Mouse (Mus musculus) lung, adult 2 months (tissue): ENCODE results near the gene Plxdc2. TPM values are rescaled to one million over a fixed set of nuclear protein-coding genes. Genes with fewer than 3 reads are reported as not detected.

ENCODE experiments used
- DNase-seq: peaks from one replicate; pipeline ENCODE4 v3.0.0; 2022
- H3K4me1 ChIP-seq: fragments of 200-500 bp; 2 replicates; pipeline ENCODE4 v1.6.1; 2011; ENCODE audit warnings: low read length; ENCODE audit not compliant: control insufficient read depth, insufficient read depth
- H3K4me3 ChIP-seq: fragments of 200-500 bp; replicated peaks from 2 replicates; pipeline ENCODE3; 2011; ENCODE audit warnings: low read depth, mild to moderate bottlenecking, control low read depth, low read length; ENCODE audit errors: extremely low read depth
- CTCF ChIP-seq: fragments of 200-500 bp; IDR thresholded peaks from 2 replicates; pipeline ENCODE4 v1.5.1; 2011; ENCODE audit warnings: mild to moderate bottlenecking, low read length, control low read depth; ENCODE audit not compliant: insufficient read depth
- POLR2A ChIP-seq: fragments of 200-500 bp; IDR thresholded peaks from 2 replicates; pipeline ENCODE4 v1.6.1; 2011; ENCODE audit warnings: low read depth, mild to moderate bottlenecking, control low read depth, low read length, borderline replicate concordance; ENCODE audit errors: extremely low read depth
- WGBS: fragments of 180-500 bp; shearing (Covaris S2); methylation state at CpG from one replicate; pipeline ENCODE4 v1.1.7; 2018; 5-methylcytosine and 5-hydroxymethylcytosine counted together
- polyA plus RNA-seq: library from polyadenylated mRNA; depleted of rRNA; stranded (reverse); fragments of >200 nt; gene quantifications from 2 replicates; pipeline ENCODE4 v1.2.3, GENCODE M21; 2012

Plxdc2 gene
- polyA plus RNA-seq, 1 experiment, result 49.6 TPM

DNA sequence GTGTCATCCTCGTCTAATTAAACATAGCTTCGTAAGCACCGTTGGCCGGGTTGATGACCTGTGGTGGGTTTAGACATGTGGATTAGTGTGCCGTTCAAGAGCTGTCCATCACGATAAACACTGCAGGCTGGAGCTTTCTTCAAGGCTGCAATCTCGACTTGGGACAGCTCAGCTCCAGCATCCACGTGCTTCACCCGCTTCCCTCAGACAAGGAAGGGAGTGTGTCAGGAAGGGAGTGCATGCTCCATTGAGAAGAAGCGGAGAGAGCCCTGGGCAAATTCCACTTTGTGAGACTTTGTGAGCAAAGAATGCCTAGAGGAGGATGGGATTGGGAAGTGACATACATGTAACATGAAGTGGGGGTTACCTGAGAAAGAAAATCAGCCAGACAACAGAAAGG is 42.8 kb downstream of the Plxdc2 start:
- no peak for DNase-seq
- WGBS, result 67% methylated on average over 10 of the region's 10 CpGs
- H3K4me3 ChIP-seq, result no peak overlapping the region
- TF ChIP-seq CTCF, result no peak
- no peak for TF ChIP-seq POLR2A
- no peaks in the 10 kb centered on the region for H3K4me1 ChIP-seq

DNA sequence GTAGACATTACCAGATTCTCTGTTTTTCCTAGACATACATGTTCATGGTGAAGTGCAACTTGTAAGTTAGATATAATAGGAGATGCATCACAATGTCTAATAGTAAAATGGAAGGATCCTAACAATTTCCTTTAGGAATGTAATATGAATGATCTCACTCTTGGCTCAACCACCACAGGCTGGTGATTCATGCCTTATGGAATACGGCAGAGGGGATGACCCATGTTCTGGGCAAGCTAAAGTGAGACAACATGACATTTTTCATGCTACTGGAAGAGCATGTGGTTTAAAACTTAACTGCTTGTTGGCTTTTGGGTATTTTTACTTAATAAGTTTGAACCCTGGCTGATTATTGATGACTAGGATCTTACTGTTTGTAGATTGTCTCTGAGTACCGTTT is 50.4 kb downstream of the Plxdc2 start:
- no peak for TF ChIP-seq POLR2A
- TF ChIP-seq CTCF, result no peak
- WGBS, result 53% methylated on average over 2 of the region's 2 CpGs
- H3K4me1 ChIP-seq, result no peaks in the 10 kb centered on the region
- H3K4me3 ChIP-seq, result no peak overlapping the region
- DNase-seq, result no peak

GRCm38 (mm10) chr2:16414340-16414976 is 58.4 kb downstream of the Plxdc2 start:
- Histone ChIP-seq H3K4me3 (no peak overlapping the region), H3K4me1 (no peaks in the 10 kb centered on the region)
- no peak for DNase-seq
- TF ChIP-seq CTCF, result no peak
- TF ChIP-seq POLR2A, result no peak
- 17% methylated on average over 3 of the region's 3 CpGs for WGBS

- WGBS, result 81% methylated on average over 5 of the region's 5 CpGs
- DNase-seq, result no peak
- no peak for TF ChIP-seq POLR2A
- no peak for TF ChIP-seq CTCF
- no peaks in the 10 kb centered on the region for H3K4me1 ChIP-seq
- no peak overlapping the region for H3K4me3 ChIP-seq
Observed at GRCm38 (mm10) chr2:16439030-16439429, 82.9 kb downstream of the Plxdc2 start.

- Histone ChIP-seq H3K4me3 (no peak overlapping the region), H3K4me1 (no peaks in the 10 kb centered on the region)
- no peak for DNase-seq
- no peak for TF ChIP-seq POLR2A
- TF ChIP-seq CTCF, result no peak
- 36% methylated on average over 2 of the region's 2 CpGs for WGBS
Observed at GRCm38 (mm10) chr2:16442643-16443042, 86.5 kb downstream of the Plxdc2 start.

GRCm38 (mm10) chr2:16447936-16448335 is 91.8 kb downstream of the Plxdc2 start:
- no peak for TF ChIP-seq CTCF
- TF ChIP-seq POLR2A, result no peak
- H3K4me3 ChIP-seq, result no peak overlapping the region
- 72% methylated on average over 4 of the region's 4 CpGs for WGBS
- H3K4me1 ChIP-seq, result no peaks in the 10 kb centered on the region; the same call in 1 of the 2 replicates
- DNase-seq, result no peak

DNA sequence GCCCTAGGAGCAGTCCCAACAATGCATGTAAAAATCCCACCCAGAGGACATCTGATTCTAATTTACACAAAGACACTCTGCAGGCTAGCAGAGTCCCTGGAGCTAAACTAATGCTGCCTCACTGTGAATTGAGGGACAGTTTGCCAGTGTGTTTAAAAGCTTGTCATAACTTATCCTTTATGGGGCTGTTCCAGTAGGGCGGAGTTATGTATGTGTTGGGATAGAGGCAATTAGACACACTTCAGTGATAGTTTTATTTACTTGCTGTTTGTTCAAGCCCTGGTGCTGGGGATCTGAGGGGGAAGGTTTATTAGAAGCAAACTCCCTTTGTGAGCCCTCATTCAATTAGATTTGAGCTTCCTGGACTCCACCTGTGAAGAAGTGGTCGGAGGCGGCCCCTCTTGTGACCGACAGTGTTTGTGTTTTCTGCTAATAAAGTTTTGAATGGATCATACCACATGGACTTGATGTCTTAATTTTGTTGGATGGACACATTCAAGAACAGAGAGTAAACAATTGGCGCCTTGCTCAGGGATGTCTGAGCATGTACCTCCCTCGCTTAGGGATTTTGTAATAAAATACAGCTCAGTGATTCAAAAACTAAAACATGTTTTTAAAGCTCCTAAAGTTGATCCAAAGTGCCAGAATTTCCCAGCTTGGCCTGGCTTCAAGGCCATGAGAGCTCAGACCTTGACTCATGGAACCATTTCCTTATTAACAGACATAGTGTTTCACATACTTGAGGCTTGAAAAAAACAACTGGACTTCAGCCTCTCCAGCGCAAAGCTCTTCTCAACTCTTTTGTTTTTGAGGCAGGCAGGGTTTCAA is 94.9 kb downstream of the Plxdc2 start:
- TF ChIP-seq CTCF (no peak), POLR2A (no peak)
- Histone ChIP-seq H3K4me1 (no peaks in the 10 kb centered on the region; the same call in 1 of the 2 replicates), H3K4me3 (no peak overlapping the region)
- no peak for DNase-seq
- 61% methylated on average over 7 of the region's 7 CpGs for WGBS

- 71% methylated on average over 4 of the region's 4 CpGs for WGBS
- TF ChIP-seq POLR2A, result no peak
- no peak for TF ChIP-seq CTCF
- no peak for DNase-seq
Observed at GRCm38 (mm10) chr2:16451666-16452009, 95.5 kb downstream of the Plxdc2 start.

DNA sequence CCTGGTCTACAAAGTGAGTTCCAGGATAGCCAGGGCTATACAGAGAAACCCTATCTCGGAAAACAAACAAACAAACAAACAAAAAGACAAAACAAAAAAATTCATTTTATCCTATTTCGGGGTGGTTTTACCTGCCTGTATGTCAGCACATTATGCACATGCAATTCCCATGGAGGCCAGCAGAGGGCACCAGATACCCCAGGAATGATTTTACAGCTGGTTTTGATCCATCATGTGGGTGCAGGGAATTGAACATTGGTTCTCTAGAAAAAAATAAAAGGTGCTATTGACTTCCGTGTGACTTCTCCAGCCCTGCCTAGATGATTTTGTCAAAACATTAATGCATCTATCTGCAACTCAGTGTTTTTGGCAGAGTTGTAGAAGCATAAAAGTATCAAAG is 96.0 kb downstream of the Plxdc2 start:
- no peaks in the 10 kb centered on the region; the same call in 1 of the 2 replicates for H3K4me1 ChIP-seq
- no peak overlapping the region for H3K4me3 ChIP-seq
- no peak for DNase-seq
- TF ChIP-seq CTCF (peak; percentile 44; the same call in 1 of the 2 replicates), POLR2A (no peak)
- WGBS, result 96% methylated on average over 3 of the region's 3 CpGs

More at GRCm38 (mm10) chr2:16451666-16452009, 95.5 kb downstream of the Plxdc2 start:
- Histone ChIP-seq H3K4me3 (no peak overlapping the region), H3K4me1 (no peaks in the 10 kb centered on the region; the same call in 1 of the 2 replicates)
